Mouse (Mus musculus): ENCODE results near the gene Uvrag.

DNA sequence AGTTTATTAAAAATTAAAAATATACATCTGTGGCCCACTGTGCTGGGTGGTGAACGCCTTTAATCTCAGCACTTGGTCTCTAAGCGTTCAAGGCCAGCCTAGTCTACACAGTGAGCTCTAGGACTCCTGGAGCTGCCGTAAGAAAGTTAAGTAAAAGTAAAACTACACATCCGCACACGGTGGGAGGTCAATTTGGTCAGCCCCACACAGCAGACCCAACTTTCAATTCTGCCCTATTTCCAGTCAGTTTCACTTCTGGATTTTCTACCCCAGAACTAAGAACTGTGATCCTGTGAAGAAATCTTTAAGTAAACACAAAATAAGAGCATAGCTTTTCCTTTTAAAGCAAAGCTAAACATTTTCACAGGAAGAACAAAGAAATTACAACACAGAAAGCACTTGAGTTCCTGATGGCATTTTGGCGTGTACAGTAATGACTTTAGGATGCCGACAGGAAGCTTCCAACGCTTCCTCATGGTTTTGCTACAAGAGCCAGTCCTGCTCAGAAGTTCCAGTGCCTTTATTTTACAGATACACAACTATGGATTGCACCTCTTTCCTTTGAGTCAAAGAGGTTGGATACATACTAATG is 7.0 kb downstream of the Uvrag start:
- TF ChIP-seq EP300 (IDR thresholded peaks at IDR 0.05; ENCODE audit: low read depth in 1 of 2, low read length in 2 of 2) (no peak), POLR2A (IDR thresholded peaks at IDR 0.05; ENCODE audit: control insufficient read depth in 1 of 2, insufficient read depth in 1 of 2, low read depth in 1 of 2, low read length in 2 of 2, poor library complexity in 1 of 2) (no peak)
